Mouse (Mus musculus) liver, adult (tissue): ENCODE data around the gene Olfr457.

ENCODE experiments used
- GATA4 ChIP-seq: IDR thresholded peaks from 2 replicates; pipeline ENCODE4 v1.6.1; 2014; ENCODE audit warnings: mild to moderate bottlenecking, low read length; ENCODE audit not compliant: insufficient replicate concordance

The Olfr457 gene

GRCm38 (mm10) chr6:42476235-42476634 is at the start of gene Olfr457:
Gene Olfr457, minus strand, starts transcription at chr6:42476335.
- TF ChIP-seq GATA4 = no peak

- no peak for TF ChIP-seq GATA4
Observed at GRCm38 (mm10) chr6:42513461-42513860, 37.3 kb upstream of the Olfr457 start.

GRCm38 (mm10) chr6:42509311-42509710 is 33.2 kb upstream of the Olfr457 start:
- no peak for TF ChIP-seq GATA4

- TF ChIP-seq GATA4 = no peak
Observed at GRCm38 (mm10) chr6:42503478-42503877, 27.3 kb upstream of the Olfr457 start.

- TF ChIP-seq GATA4 = no peak
Observed at GRCm38 (mm10) chr6:42489731-42490130, 13.6 kb upstream of the Olfr457 start.

- TF ChIP-seq GATA4 = no peak
Observed at GRCm38 (mm10) chr6:42487114-42487513, 11.0 kb upstream of the Olfr457 start, which contains the start of gene Olfr456. Gene Olfr456, minus strand, starts transcription at chr6:42487214.

- TF ChIP-seq GATA4 = no peak
Observed at GRCm38 (mm10) chr6:42484633-42485032, 8.5 kb upstream of the Olfr457 start.

- TF ChIP-seq GATA4 = no peak
Observed at GRCm38 (mm10) chr6:42470542-42470941, 5.6 kb downstream of the Olfr457 start.

GRCm38 (mm10) chr6:42465096-42465495 is 11.0 kb downstream of the Olfr457 start, which contains the start of gene Olfr458:
Gene Olfr458, minus strand, starts transcription at chr6:42465196.
- no peak for TF ChIP-seq GATA4

- no peak for TF ChIP-seq GATA4
Observed at GRCm38 (mm10) chr6:42447381-42447780, 28.8 kb downstream of the Olfr457 start.

GRCm38 (mm10) chr6:42444491-42444890 is 31.6 kb downstream of the Olfr457 start:
- TF ChIP-seq GATA4 = no peak

- no peak for TF ChIP-seq GATA4
Observed at GRCm38 (mm10) chr6:42441395-42441794, 34.7 kb downstream of the Olfr457 start.

GRCm38 (mm10) chr6:42435490-42435889 is 40.6 kb downstream of the Olfr457 start:
- no peak for TF ChIP-seq GATA4

GRCm38 (mm10) chr6:42434446-42434845 is 41.7 kb downstream of the Olfr457 start, which contains the start of gene Tas2r126:
Gene Tas2r126, plus strand, starts transcription at chr6:42434535.
- TF ChIP-seq GATA4 = no peak

GRCm38 (mm10) chr6:42433554-42433953 is 42.6 kb downstream of the Olfr457 start:
- no peak for TF ChIP-seq GATA4

- TF ChIP-seq GATA4 = no peak
Observed at GRCm38 (mm10) chr6:42426337-42426736, 49.8 kb downstream of the Olfr457 start.

GRCm38 (mm10) chr6:42424472-42424871 is 51.7 kb downstream of the Olfr457 start:
- TF ChIP-seq GATA4 = no peak
